Mouse (Mus musculus) layer of hippocampus, adult 8-10 months (tissue): ENCODE results near the gene Pik3c2b. TPM values are rescaled to one million over a fixed set of nuclear protein-coding genes. Genes with fewer than 3 reads are reported as not detected.
"Not testable (repeated sequence)": the region's sequence is repeated elsewhere in the genome, so short reads cannot be mapped to it uniquely, and the experiment has no call there.

Experiments
- DNase-seq, 2 experiments: peaks; one replicate each; pipeline ENCODE4 v3.0.0; 2022; ENCODE audit warnings: low spot score in 2 of 2
- total RNA-seq, 4 experiments: library from RNA; stranded (reverse); gene quantifications; 2 replicates each; pipeline ENCODE4 v1.2.4; 2022

Gene Pik3c2b
- total RNA-seq, 4 experiments from 2014 or later = 15.9 to 17.6 (median 16.4) TPM

DNA sequence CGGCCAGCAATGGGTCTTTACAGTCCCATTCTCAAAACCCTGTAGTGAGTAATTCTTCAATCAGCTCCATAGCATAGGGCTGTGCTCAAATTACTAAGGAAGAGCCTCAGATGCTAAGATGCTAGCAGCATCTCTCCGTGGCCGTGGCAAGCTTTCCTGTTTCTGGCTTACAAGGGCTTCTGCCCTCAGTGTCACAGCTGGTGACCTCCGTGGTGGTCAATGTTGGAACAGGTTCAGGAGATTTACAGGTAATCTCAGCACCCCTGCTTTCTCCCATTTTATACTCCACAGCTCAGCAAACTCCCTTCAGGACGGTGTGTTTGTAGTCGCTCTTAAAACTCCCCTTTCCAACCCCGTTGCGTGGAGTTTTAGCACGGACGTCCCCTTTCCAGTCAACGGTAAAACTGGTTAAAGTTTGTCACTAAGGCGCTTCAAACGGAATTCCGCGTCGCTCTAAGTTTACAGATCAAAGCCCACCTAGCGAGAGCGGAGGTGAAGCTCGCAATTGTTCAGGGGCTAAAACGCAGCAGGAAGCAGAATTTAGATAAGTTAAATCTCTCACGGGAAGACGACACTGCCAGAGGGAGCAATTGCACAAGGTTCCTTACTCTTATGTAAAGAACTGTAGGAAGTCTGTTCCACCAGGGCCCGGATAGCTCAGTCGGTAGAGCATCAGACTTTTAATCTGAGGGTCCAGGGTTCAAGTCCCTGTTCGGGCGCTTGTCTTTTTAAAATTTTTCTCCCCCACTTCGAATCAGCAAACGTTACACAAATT, 12.0 kb upstream of the Pik3c2b start:
- peak; percentile 63 to 76 for DNase-seq

DNA sequence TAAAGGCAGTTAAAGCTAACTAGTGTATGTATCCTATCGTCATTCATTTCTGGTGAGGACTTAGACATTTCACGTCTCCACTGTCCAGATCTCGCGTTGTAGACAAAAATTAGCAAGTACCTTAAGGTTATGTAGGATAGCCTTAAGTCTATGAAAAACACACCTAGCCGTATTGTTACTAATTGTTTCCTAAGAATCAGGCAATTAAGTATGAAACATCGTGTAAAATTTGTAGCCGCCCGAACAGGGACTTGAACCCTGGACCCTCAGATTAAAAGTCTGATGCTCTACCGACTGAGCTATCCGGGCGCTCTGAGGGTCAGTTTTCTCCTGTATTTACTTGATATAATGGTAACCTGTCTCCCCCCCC, 11.4 kb upstream of the Pik3c2b start:
- DNase-seq = peak in 1 of 2 experiments; percentile 62

DNA sequence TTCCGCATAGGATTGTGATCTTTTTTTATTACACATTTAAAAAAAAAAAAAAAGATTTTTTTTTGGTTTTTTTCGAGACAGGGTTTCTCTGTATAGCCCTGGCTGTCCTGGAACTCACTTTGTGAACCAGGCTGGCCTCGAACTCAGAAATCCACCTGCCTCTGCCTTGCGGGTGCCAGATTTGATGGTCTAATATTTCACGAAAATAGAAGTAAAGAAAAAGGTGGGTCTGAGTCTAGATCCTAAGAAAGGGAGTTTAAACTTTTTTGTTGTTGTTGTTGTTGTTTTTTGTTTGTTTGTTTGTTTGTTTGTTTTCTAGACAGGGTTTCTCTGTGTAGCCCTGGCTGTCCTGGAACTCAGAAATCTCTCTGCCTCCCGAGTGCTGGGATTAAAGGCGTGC, 10.8 kb upstream of the Pik3c2b start:
- DNase-seq = not testable (repeated sequence)

DNA sequence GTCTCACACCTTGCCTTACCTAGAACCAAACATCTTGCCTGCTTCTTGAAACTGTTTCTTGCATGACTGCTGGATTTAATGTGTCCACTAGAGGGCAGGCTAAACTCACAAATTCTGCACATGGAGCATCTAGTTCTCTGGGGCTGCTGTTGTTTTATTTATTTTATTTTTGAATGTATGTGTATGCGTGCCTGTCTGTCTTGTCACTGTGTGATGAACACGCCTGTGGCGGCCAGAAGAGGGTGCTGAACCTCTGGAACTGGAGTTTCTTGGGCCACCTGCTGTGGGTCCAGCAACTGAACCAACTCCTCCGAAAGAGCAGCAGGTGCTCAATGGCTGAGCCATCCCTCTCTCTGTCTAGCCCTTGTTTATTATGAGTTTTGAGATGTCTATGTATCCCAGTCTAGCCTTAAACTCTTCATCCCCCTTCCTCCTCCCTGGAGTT, 5.9 kb upstream of the Pik3c2b start:
- DNase-seq = peak; percentile 30 to 64

DNA sequence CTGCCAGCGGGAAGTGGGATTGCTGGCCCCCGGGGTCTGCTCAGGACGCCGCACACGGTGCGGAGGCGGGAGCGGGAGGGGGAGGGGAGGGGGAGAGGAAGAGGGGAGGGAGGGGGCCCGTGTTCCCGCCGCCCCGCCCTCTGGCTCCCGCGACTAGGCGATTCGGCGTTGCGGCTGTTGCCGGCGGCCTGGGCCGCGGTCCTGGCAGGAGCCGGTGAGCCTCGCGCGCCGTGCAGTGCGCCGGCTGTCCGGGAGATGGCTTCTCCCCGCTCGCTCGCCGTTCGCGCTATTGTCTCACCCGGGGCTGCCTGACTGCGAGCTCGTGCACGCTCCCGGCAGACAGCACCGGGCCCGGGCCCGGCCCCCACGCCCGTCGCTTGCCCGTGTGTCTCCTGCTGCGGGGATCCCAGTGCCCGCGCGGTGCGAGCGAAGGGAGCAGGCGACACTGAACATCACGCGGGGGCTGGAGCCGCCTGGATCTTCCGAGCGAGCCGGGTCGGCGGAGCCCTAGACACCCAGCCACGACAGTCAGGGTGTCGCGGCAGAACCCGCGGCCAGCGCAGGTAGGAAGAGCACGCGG, 484 bp downstream of the Pik3c2b start:
- peak; percentile 33 to 62 for DNase-seq

DNA sequence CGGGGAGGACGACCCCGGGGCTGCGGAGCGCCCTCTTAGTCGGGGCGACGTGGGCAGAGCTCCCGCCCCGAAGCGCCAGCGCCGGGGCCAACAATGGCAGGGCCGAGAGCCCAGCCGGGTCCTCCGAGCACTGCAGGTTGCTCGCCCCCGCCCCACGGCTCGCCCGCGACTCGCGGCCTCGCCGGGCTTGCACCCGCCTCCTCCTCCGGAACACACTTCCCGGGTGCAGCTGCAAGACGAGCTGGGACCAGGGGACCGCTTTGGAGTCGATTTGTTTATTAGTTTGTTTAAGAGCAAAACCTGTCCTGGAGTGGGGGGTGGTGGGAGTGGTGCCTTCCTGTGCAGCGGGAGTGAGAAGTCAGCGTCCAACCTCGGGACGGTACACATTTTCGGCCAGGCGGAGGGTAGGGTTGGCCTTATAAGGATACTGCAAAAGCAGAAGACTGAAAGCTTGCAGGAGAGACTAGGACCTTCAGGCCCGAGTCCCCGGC, 1.0 kb downstream of the Pik3c2b start:
- no peak for DNase-seq

DNA sequence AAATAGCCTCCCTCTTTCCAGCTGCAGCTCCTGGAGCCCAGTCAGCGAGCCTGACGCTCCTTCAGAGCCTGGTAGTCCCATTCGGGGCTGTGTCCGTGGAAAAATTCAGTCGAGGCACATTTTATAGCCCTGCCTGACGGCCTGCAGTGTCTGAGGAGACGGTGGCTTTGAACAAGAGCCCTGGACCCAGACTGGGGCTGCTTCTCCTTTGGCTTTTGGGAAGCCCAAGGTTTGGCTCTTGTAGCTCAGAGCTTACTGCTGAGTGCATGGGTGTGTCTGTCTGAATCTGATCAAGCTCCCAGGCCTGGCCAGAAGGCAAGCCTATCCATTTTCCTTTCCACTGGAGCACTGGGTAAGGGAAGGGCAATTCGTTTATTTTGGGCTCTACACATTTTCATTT, 2.1 kb downstream of the Pik3c2b start:
- DNase-seq = no peak

DNA sequence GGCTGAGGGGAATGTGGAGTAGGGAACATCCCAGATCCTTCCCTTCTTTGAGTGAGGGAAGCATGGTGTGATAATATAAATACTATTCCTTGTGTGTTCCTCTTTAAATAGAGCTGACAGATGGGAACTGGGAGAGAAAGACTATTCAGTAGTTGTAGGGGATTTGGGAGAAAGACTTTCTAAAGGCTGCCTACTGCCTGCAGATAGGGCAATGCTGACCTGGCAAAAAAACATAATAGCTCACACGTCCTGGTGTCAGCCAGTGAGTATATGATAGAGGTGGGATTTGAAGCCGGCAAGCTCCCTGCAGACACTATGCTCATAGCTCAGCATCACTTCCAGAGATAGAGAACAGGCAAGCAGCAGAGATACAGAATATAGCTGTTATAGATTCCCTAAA, 3.2 kb downstream of the Pik3c2b start:
- DNase-seq = no peak

DNA sequence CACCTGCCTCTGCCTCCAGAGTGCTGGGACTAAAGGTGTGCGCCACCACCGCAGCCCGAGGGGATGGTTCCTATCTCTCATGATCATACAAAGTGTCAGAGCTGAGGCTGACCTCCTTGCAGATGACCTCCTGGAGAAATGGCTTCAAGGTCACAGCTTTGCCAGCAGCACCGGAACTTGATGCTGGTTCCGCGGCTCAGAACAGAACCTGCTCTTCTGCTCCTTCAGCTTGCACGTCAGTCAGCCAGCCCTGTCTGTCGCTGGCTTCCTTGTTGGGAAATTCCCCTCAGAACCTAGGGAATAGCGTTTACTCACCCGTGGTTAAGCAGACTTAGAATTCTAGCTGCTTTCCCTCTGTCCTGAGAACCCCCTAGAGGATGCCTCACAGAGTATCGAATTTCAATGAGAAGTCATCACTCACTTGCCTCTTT, 4.5 kb downstream of the Pik3c2b start:
- no peak for DNase-seq

DNA sequence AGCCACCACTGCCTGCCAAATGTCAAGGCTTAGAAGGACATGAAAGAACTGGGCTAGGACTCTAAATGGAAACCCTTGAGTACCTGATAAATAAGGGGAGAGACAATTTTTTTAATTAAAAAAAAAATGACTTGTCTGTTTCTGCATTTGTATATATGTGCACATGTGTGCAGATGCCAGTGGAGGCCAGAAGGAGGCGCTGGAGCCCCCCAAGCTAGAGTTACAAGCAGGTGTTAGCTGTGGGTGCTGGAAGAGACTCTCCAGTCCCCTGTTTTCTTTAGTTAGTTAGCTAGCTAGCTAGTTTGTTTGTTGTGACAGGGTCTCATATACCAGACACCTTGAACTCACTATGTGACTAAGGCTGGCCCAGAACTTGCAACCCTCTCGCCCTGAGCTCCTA, 6.4 kb downstream of the Pik3c2b start:
- DNase-seq = no peak

DNA sequence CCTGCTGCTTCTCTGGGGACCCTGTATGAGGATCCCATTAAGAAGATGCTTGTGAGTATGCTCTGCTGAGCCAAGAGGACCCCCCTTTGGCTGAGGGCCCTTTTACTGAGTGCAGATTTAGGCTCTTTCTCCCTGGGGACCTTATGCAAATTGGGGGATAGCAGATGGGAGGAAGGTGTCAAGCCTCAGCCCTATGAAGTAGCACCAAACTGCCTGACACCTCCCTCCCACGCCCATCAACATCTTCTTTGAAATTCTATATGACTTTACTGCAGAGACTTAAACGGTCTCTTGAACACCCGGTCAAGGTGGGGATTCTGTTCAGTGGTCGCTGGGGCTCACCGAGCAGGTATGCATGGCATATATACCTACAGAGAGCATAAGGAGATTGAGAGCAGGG, 7.6 kb downstream of the Pik3c2b start:
- no peak for DNase-seq

DNA sequence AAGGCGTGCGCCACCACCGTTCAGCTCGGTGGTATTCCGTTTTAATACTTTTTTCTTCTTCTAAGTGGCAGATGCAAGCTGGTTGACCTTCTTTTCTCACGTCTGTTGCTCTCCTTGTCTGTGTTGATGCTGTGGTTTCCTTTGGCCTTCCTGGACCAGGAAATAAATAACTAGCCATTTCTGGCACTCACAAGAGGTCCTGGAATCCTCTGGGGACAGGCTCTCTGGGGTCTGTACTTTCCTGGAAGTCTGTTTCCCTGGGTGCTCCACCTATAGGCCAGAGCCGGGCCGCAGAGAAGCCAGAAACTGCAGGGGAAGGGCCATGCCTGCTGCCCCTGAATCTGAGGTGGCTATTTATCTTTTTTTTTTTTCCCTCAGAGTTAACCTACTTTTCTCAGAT, 8.9 kb downstream of the Pik3c2b start:
- DNase-seq = no peak

DNA sequence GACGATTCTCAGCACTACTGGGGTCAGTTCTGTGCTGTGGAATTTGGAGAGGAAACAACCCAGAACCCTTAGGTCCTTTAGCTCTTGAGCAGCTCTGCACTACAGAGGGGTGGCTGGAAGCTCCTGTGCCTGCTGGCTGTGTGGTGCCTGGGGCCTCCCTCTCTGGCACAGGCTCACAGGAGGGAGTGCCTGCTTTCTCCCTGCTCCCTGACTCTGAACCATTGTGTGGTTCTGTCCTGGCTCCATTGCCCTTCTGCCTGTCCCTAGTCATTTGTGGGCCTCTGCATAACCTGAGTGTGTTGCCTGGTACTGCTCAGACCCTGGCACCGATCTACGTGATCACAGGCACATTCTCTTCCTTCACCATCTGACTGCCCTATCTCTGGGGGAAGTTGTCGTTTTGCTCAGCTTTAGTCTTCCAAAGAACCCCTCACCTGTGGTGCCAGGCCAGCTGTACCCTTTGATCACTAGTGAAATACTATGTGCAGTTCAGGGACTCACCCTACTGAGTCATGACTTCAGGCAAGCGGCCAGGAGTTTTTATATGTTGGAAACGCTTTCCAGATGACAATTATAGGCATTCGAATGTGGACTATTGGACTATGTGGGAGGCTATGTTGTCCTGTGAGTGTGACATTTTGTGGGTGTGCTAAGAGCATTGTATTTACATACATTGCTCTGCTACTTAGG, 12.0 kb downstream of the Pik3c2b start:
- DNase-seq = no peak

DNA sequence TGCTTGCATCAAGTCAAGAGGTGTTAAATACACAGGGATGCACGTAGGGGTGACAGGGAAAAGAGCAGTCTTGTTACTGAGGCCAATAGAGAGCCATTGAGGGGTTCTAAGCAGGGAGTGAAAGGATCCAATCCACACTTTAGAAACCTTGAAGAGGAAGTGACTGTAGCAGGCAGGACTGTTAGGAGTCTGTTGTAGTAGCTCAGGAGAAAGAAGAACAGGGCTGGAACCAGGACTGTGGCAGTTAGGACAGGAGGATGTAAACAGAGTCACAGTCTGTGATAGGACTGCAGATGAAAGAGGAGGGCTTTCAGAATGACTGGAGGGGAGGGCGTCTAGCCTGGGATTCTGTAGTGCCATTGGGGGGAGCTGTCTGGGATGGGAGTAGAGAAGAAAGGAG, 14.1 kb downstream of the Pik3c2b start:
- DNase-seq = no peak

DNA sequence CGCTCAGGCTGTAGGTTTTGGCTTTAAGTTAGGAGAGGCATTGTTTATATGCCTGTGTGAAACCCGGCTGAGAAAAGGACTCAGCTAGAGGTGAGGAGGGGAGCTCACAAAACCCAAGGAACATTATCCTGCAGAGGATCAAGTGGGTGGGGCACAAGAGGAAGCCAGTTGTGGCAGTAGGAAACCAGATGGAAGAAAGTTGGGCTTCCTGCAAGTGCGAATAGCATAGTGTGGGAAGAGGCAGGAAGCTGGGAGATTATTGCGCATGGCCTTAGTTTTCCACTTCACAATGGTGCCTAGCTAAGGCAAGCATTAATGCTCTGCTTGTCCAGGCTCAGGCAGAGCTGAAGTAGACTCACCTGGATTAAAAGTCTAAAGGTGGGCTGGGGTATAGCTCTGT, 15.2 kb downstream of the Pik3c2b start:
- no peak for DNase-seq

DNA sequence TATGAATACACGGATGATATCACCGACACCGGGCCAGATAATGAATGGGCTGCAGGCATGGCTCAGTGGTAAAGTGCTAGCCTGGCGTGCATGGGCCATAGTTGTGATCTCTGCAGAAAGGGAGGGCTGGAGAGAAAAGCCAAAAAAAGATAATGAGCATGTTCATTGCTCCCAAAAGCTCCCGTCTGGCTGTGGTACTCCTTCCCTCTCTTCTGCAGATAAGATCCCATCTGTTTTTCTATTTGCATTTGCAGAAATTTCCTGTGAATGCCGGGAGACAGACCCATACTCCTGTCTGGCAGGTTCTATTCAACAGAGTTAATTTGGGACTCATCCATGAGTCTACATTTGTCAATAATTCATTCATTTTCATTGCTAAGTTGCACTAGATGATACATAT, 17.7 kb downstream of the Pik3c2b start:
- DNase-seq = peak in 1 of 2 experiments; percentile 15

DNA sequence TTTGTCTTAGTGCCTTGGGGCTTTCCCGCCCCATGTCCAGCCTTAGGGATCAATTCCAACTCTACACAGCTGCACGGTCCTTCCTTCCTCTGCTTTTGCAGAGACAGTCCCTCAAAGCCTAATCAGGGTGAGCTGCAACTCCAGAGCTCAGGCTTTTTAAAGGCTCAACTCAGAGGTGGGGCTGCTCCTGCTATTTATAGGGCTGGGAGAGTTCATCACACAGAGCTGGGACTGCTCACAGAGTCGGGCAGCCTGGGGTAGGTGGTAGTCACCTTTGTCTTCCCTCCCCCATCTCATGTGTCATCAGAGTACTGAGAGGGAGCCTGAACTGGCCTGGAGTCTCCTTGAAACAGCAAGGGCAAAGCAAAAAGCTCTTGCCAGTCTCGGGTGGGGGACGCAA, 22.8 kb downstream of the Pik3c2b start:
- DNase-seq = peak in 1 of 2 experiments; percentile 11

DNA sequence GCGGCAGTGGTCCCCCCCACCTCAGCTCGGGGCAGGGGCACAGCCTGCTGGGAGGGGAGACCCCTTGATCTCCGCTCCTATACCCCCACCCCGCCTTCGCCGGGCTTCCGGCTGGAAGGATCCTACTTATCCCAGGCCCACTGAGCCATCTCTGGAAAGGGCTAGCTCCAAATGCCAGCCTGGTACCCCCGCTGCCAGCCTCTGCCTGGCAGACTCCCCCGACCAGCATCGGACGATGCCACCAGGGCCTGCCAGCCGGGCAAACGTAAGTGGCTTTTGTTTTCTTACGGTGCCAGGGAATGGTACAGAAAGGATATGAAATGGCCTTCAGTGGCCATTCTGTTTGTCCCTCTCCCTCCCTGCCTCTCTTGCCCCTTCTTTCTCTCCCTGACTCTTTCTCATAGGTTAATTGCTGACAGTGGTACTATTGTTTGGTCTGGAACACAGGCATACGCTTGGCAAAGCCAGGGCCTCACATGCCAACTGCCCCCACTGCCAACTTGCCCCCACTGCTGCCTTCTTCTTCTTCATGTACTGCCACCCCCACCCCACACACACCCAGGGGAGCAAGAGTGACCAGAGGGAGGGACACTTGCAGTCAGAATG, 23.3 kb downstream of the Pik3c2b start:
- peak; percentile 61 to 76 for DNase-seq

DNA sequence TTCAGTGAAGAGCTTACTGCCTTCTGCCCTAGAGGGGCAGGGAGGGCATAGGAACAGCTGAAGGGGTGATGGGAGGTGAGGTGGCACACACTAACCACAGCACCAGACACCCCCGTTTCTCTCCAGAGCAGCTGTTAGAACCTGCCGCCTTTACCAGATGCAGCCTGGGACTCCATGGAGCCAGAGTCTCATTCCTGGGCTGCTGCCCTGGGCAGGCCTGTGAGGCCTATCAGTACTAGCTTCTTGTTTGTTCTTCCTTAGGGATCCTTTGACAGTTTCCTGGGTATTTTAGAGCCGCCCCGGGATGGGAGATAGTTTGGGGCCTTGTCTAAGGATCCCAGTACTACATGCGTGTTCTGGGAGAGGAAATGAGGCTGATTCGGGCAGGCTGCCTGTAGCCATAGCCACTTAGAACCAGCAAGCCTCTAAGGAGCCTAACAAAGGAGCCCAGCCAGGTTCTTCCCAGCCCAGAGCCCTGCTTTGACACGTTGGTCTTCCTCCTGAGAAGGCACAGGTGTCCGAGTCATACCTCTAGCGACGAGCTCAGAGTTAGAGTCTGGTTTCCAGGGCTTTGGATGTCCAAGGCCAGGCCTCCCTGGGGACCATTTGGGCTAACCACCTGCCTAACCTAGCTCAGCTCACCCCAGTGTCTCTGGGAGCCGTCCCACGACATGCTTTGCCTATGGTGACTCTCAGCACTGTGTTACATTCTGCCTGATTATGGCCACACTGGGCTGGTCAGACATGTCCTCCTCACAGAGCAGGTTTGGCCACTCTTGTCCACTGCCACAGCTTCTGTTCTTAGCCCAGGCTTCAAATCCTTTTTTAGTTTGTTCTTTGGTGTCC, 24.0 kb downstream of the Pik3c2b start:
- DNase-seq = no peak

DNA sequence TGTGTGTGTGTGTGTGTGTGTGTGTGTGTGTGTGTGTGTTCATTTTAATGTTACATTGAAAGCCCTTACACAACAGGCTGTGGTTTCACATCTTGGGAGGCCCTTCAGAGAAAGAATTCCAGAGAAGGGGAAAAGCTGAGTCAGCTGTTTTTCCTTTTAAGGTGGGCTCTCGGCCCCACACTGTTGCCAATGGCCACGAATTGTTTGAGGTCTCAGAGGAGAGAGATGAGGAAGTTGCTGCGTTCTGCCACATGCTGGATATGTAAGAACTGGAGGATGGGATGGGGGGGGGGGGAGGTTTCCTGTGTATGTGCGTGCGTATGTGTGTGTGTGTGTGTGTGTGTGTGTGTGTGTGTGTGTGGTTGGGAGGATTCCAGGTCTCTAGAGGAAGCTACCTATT, 24.7 kb downstream of the Pik3c2b start:
- no peak for DNase-seq
